Mouse (Mus musculus) heart, postnatal 0 days (tissue): ENCODE measurements around the gene Snrk.

Experiments used
- CTCF ChIP-seq: IDR thresholded peaks from 2 replicates; pipeline ENCODE4 v1.5.1; 2016; ENCODE audit warnings: antibody characterized with exemption, control low read depth, low read depth
- EP300 ChIP-seq: IDR thresholded peaks from 2 replicates; pipeline ENCODE4 v1.6.1; 2016; ENCODE audit warnings: antibody characterized with exemption, low read depth

- TF ChIP-seq CTCF (no peak), EP300 (no peak)
Measured at GRCm38 (mm10) chr9:122216945-122217529, 100.0 kb downstream of the Snrk start.
